Mouse (Mus musculus): Measurements from ENCODE around the gene Cnn2.

Gene Cnn2

GRCm38 (mm10) chr10:79991548-79991947 lies 3.2 kb downstream of the Cnn2 start:
- DNase-seq: no peak

GRCm38 (mm10) chr10:79994397-79995115 lies 6.2 kb downstream of the Cnn2 start:
- peak; percentile 51 for DNase-seq

GRCm38 (mm10) chr10:79995636-79996035 lies 7.3 kb downstream of the Cnn2 start:
- DNase-seq: peak; percentile 30

- DNase-seq: peak; percentile 94
Observed at GRCm38 (mm10) chr10:79996272-79997033, 8.1 kb downstream of the Cnn2 start, which contains the start of gene Abca7. Gene Abca7, plus strand, starts transcription at chr10:79996494.

- DNase-seq: peak; percentile 82
Observed at GRCm38 (mm10) chr10:79997034-79997760, 8.8 kb downstream of the Cnn2 start.

- peak; percentile 81 for DNase-seq
Observed at GRCm38 (mm10) chr10:79997819-79998218, 9.4 kb downstream of the Cnn2 start.

- no peak for DNase-seq
Observed at GRCm38 (mm10) chr10:80001945-80002344, 13.6 kb downstream of the Cnn2 start.

GRCm38 (mm10) chr10:80002829-80003228 lies 14.4 kb downstream of the Cnn2 start:
- DNase-seq: no peak

GRCm38 (mm10) chr10:80003374-80004232 lies 15.2 kb downstream of the Cnn2 start:
- no peak for DNase-seq

GRCm38 (mm10) chr10:80004233-80004705 lies 15.9 kb downstream of the Cnn2 start:
- no peak for DNase-seq

- DNase-seq: no peak
Observed at GRCm38 (mm10) chr10:80011740-80012139, 23.4 kb downstream of the Cnn2 start.

GRCm38 (mm10) chr10:80013609-80014008 lies 25.2 kb downstream of the Cnn2 start:
- DNase-seq: no peak

- no peak for DNase-seq
Observed at GRCm38 (mm10) chr10:80014484-80015290, 26.3 kb downstream of the Cnn2 start.

GRCm38 (mm10) chr10:80015583-80015982 lies 27.2 kb downstream of the Cnn2 start:
- DNase-seq: no peak

GRCm38 (mm10) chr10:80016511-80016910 lies 28.1 kb downstream of the Cnn2 start, which contains the start of gene Arhgap45:
Gene Arhgap45, plus strand, starts transcription at chr10:80016653.
- no peak for DNase-seq

GRCm38 (mm10) chr10:80016931-80017330 lies 28.5 kb downstream of the Cnn2 start:
- no peak for DNase-seq

GRCm38 (mm10) chr10:80017361-80017760 lies 29.0 kb downstream of the Cnn2 start:
- no peak for DNase-seq

GRCm38 (mm10) chr10:80017771-80018170 lies 29.4 kb downstream of the Cnn2 start:
- DNase-seq: no peak

GRCm38 (mm10) chr10:80018739-80019297 lies 30.4 kb downstream of the Cnn2 start:
- no peak for DNase-seq

- no peak for DNase-seq
Observed at GRCm38 (mm10) chr10:80019471-80020131, 31.2 kb downstream of the Cnn2 start.
